Mouse (Mus musculus) kidney, adult 2 months (tissue): ENCODE measurements around the gene Bcat2. TPM values are rescaled to one million over a fixed set of nuclear protein-coding genes. Genes with fewer than 3 reads are reported as not detected.
A peak's percentile ranks its signal among the peaks of the same experiment; 100 is the strongest.

Experiments used
- DNase-seq: peaks from one replicate; pipeline ENCODE4 v3.0.0; 2021
- H3K27ac ChIP-seq: fragments of 200-500 bp; 2 replicates; pipeline ENCODE4 v1.5.1; 2012; ENCODE audit warnings: low read depth, low read length, control low read depth, inconsistent platforms; ENCODE audit not compliant: insufficient read depth
- H3K27me3 ChIP-seq: fragments of 200-500 bp; replicated peaks from 2 replicates; pipeline ENCODE4 v1.6.1; 2012; ENCODE audit warnings: mild to moderate bottlenecking, moderate library complexity, low read length, inconsistent platforms; ENCODE audit not compliant: control insufficient read depth, insufficient read depth
- H3K36me3 ChIP-seq: fragments of 200-500 bp; 2 replicates; pipeline ENCODE4 v1.6.1; 2012; ENCODE audit warnings: mild to moderate bottlenecking, moderate library complexity, low read length, inconsistent platforms; ENCODE audit not compliant: control insufficient read depth, insufficient read depth
- H3K4me1 ChIP-seq: fragments of 200-500 bp; 2 replicates; pipeline ENCODE4 v1.6.1; 2011; ENCODE audit warnings: low read length; ENCODE audit not compliant: control insufficient read depth, insufficient read depth
- H3K4me3 ChIP-seq: fragments of 200-500 bp; 2 replicates; pipeline ENCODE4 v1.5.1; 2011; ENCODE audit warnings: mild to moderate bottlenecking, low read depth, low read length, control low read depth; ENCODE audit not compliant: insufficient read depth
- CTCF ChIP-seq: fragments of 200-500 bp; conservative IDR thresholded peaks from 2 replicates; pipeline ENCODE4 v1.5.1; 2011; ENCODE audit warnings: low read depth, mild to moderate bottlenecking, control low read depth, low read length, moderate library complexity, mixed read lengths; ENCODE audit not compliant: insufficient read depth, insufficient read length
- POLR2A ChIP-seq: fragments of 200-500 bp; IDR thresholded peaks from one replicate; pipeline ENCODE4 v1.6.1; 2011; ENCODE audit warnings: low read depth, low read length, control low read depth
- WGBS: fragments of 180-500 bp; shearing (Covaris S2); methylation state at CpG from one replicate; pipeline ENCODE4 v1.1.7; 2018; 5-methylcytosine and 5-hydroxymethylcytosine counted together
- polyA plus RNA-seq: library from polyadenylated mRNA; depleted of rRNA; stranded (reverse); fragments of >200 nt; gene quantifications from 2 replicates; pipeline ENCODE4 v1.2.3, GENCODE M21; 2012; rRNA removed

The Bcat2 gene
- 185 and 188 TPM in 2 replicates for polyA plus RNA-seq

DNA sequence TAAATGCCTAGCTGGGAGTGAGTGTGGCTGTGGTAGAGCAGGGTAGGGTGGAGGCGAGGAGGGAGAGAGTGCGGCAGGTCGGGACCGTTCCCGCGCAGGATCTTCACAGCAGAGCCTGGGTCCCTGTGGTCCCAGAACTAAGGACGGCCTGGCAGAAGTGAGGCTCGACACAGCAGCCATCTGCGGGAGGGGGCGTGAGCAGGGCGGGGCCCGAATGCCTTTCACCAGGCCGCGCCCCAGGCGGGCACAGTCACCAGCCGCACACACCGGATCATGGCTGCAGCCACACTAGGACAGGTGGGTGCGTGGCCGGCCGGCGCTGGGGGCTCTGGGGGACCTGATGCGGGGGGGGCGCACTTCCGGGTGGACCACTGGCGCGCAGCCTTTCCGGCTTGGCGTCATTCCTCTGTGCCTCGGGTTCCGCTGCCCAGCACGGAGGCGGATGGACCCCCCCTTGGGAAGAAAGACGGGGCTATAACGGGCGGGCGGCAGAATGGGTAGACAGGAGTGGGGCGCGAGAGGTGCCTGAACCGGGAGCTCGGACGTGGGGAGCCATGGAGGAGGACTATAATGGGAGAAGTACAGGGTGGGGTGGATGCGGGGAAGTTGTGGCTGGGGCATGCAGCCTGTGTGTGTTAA, at the start of gene Bcat2:
Bcat2 (plus strand) TSS at position 51 of the 639 bp plus-strand sequence.
- Histone ChIP-seq H3K4me3 (peak within 1 kb of the TSS; percentile 68), H3K36me3 (no peaks in the 10 kb centered on the region), H3K4me1 (peaks cover 35% of the 10 kb centered on the region), H3K27ac (peak within 1 kb of the TSS; percentile 84), H3K27me3 (no peaks in the 10 kb centered on the region)
- WGBS: 12% methylated on average over 40 of the region's 42 CpGs
- TF ChIP-seq CTCF: no peak
- no peak for TF ChIP-seq POLR2A
- peak; percentile 82 for DNase-seq

DNA sequence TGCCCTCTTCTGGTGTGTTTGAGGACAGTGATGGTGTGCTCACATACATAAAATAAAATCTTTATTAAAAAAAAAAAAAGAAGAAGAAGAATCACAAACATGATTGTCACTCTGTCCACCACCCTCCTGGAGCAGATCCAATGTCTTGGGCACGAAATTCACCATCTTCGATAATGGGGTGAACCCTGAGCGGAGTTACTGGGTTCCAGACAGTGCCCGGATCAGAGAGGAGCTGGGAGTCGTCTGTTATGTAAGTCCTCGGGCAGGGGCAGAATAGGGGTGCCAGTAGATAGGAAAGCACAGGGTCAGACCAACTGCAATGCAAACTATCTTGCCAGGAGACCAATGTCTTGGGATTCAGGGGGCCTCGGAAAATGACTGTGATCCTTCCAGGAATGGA, 49.3 kb upstream of the Bcat2 start:
- H3K36me3 ChIP-seq: peaks cover 2% of the 10 kb centered on the region; the same call in 1 of the 2 replicates
- peaks cover 18% of the 10 kb centered on the region for H3K4me1 ChIP-seq
- no peak for DNase-seq
- H3K27ac ChIP-seq: no peak overlapping the region
- no peaks in the 10 kb centered on the region for H3K27me3 ChIP-seq
- H3K4me3 ChIP-seq: no peak overlapping the region
- no peak for TF ChIP-seq CTCF
- TF ChIP-seq POLR2A: no peak
- 92% methylated on average over 7 of the region's 7 CpGs for WGBS

- WGBS: 1% methylated on average over 28 of the region's 28 CpGs
- peaks cover 2% of the 10 kb centered on the region; the same call in 1 of the 2 replicates for H3K36me3 ChIP-seq
- peak overlapping the region; percentile 70 for H3K27ac ChIP-seq
- no peaks in the 10 kb centered on the region for H3K27me3 ChIP-seq
- peak overlapping the region; percentile 67 for H3K4me3 ChIP-seq
- TF ChIP-seq CTCF: no peak
- TF ChIP-seq POLR2A: no peak
- DNase-seq: peak; percentile 94
- H3K4me1 ChIP-seq: peaks cover 18% of the 10 kb centered on the region
These were observed 48.2 kb upstream of the Bcat2 start for GRCm38 (mm10) chr7:45521728-45522184.

- Histone ChIP-seq H3K4me3 (peak overlapping the region; percentile 67), H3K36me3 (peaks cover 2% of the 10 kb centered on the region; the same call in 1 of the 2 replicates), H3K4me1 (peaks cover 20% of the 10 kb centered on the region), H3K27me3 (no peaks in the 10 kb centered on the region), H3K27ac (no peak overlapping the region; the same call in 1 of the 2 replicates)
- no peak for DNase-seq
- 58% methylated on average over 16 of the region's 16 CpGs for WGBS
- no peak for TF ChIP-seq POLR2A
- no peak for TF ChIP-seq CTCF
These were observed 47.7 kb upstream of the Bcat2 start for GRCm38 (mm10) chr7:45522194-45522752.

- WGBS: 47% methylated on average over 18 of the region's 18 CpGs
- H3K4me1 ChIP-seq: peaks cover 20% of the 10 kb centered on the region
These were observed 46.8 kb upstream of the Bcat2 start for GRCm38 (mm10) chr7:45522957-45523676.

GRCm38 (mm10) chr7:45523678-45524170, 46.2 kb upstream of the Bcat2 start:
- H3K36me3 ChIP-seq: peaks cover 2% of the 10 kb centered on the region; the same call in 1 of the 2 replicates
- H3K27me3 ChIP-seq: no peaks in the 10 kb centered on the region
- H3K4me3 ChIP-seq: 0 out of 2 replicates have a peak overlapping the region, but pooled peaks have one; percentile 2
- TF ChIP-seq POLR2A: no peak
- no peak for TF ChIP-seq CTCF
- peaks cover 20% of the 10 kb centered on the region for H3K4me1 ChIP-seq
- no peak overlapping the region; the same call in 1 of the 2 replicates for H3K27ac ChIP-seq
- DNase-seq: no peak
- WGBS: 63% methylated on average over 13 of the region's 13 CpGs

More at GRCm38 (mm10) chr7:45522957-45523676, 46.8 kb upstream of the Bcat2 start:
- H3K27me3 ChIP-seq: no peaks in the 10 kb centered on the region
- peak overlapping the region; percentile 62 for H3K27ac ChIP-seq
- H3K36me3 ChIP-seq: peaks cover 2% of the 10 kb centered on the region; the same call in 1 of the 2 replicates
- peak; percentile 35 for DNase-seq
- H3K4me3 ChIP-seq: peak overlapping the region; percentile 20; the same call in 1 of the 2 replicates
- TF ChIP-seq POLR2A (no peak), CTCF (no peak)
